Mouse (Mus musculus) layer of hippocampus, adult 2 months (tissue): Measurements from ENCODE around the gene Olfr1392. TPM values are rescaled to one million over a fixed set of nuclear protein-coding genes. Genes with fewer than 3 reads are reported as not detected.
"Not testable (repeated sequence)": the region's sequence is repeated elsewhere in the genome, so short reads cannot be mapped to it uniquely, and the experiment has no call there.

Experiments used
- DNase-seq, 2 experiments: peaks; one replicate each; pipeline ENCODE4 v3.0.0; 2022; ENCODE audit warnings: low spot score in 2 of 2
- H3K27ac ChIP-seq: fragments of 200-600 bp; 2 replicates; pipeline ENCODE4 v1.8.1; 2022
- H3K4me3 ChIP-seq: fragments of 200-600 bp; 2 replicates; pipeline ENCODE4 v1.8.1; 2022; ENCODE audit warnings: mild to moderate bottlenecking
- CTCF ChIP-seq: fragments of 200-600 bp; conservative IDR thresholded peaks from 2 replicates; pipeline ENCODE4 v1.8.1; 2022; ENCODE audit warnings: antibody characterized with exemption, mild to moderate bottlenecking, moderate library complexity
- total RNA-seq, 2 experiments: library from RNA; stranded (reverse); gene quantifications; 2 replicates each; pipeline ENCODE4 v1.2.3; 2021

The Olfr1392 gene
- total RNA-seq, 2 experiments from 2014 or later, result not detected

DNA sequence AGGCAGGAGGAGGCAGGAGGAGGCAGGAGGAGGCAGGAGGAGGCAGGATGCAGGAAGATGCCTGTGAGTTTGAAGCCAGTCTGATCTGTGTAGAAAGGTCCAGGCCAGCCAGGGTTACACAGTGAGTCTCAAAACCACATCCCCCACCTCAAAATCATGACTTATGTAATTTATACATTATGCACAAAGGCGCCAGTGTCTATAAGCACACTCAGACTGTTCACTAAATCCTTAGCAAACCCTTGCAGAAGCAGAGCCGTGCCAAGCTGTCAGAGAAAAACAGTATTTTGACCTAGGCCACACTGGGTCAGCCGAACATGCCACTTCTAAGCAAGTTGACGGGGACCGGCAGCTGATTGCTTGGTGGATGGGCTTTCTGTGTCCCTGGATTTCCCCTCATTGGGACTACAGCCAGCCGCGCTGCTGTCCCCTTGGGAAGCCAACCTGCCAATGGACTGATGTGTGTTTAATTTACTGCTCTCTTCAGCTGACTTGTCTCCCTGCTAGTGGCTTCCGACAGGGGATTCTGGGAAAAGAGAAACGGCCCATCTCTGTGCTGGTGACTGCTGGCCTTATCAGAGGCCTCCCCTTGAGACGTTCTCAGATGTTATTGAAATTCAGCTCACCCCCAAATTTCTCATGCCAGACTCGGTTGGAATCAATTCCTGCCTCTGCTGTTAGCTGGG lies 11.1 kb upstream of the Olfr1392 start:
- no peak for TF ChIP-seq CTCF
- Histone ChIP-seq H3K4me3 (no peak overlapping the region), H3K27ac (no peak overlapping the region)
- DNase-seq, result no peak

DNA sequence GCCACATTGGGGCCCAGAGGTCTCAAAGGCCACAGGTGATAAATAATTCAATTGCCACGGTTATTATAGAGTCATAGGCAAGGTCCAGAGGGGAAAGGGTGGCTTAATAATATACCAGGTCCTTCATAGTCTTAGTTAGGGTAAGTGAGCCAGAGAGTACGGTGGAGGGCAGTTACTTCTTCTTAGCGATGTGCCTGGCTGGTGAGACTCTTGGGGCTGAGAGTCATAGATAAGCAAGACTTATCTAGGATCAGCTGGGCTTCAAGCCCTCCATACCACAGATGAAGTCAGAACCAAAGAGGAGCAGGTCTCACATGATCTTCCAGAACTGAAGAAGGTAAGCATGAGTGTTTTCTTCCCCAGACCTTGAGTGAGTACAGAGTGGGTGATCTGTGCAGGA lies 6.9 kb upstream of the Olfr1392 start, which contains the start of gene Olfr1393:
Gene Olfr1393 (plus strand): TSS at position 83 of the 400 bp plus-strand sequence.
- no peak for TF ChIP-seq CTCF
- Histone ChIP-seq H3K4me3 (no peak within 1 kb of the TSS), H3K27ac (no peak within 1 kb of the TSS)
- no peak for DNase-seq

DNA sequence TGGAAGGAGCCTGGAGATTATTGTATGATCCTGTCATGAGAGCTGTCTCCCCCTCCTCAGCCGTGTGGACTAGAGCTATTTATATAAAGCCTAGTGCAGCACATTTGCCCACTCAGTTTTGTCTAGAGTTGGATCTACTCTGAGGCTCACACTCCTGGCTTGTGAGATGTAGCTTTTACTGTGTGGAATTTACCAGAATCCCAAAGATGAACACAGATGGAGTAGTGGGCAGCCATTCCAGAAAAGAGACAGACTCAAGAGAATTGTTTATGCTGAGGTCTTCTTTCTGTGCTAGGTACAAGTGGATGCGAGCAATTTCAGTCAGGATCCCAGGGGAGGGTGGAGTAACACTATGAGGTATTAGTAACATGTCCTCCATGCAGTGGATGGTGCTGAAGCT lies 2.2 kb downstream of the Olfr1392 start:
- DNase-seq, result no peak
- Histone ChIP-seq H3K27ac (no peak overlapping the region), H3K4me3 (no peak overlapping the region)
- TF ChIP-seq CTCF, result no peak

DNA sequence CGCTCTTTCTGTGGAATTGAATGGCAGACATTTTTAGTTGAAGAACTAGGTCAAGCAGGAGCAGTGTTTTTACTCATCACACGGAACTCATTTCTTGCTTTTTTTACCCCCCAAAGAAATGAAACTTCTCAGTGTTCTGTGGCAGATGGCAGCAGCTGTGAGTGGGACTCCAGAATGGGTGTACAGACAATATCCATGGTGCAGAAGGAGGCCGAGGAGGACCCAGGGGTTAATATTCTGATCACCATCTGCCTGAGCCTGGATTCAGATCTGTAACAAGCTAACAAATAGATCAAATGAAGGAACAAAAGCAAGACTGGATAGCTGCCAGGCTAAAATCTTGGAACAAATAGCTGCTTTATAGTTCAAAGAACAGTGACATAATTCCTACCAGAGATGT lies 7.7 kb downstream of the Olfr1392 start:
- Histone ChIP-seq H3K27ac (0 out of 2 replicates have a peak overlapping the region, but pooled peaks have one; percentile 11), H3K4me3 (no peak overlapping the region)
- TF ChIP-seq CTCF, result no peak
- DNase-seq, result peak; percentile 42 to 63

DNA sequence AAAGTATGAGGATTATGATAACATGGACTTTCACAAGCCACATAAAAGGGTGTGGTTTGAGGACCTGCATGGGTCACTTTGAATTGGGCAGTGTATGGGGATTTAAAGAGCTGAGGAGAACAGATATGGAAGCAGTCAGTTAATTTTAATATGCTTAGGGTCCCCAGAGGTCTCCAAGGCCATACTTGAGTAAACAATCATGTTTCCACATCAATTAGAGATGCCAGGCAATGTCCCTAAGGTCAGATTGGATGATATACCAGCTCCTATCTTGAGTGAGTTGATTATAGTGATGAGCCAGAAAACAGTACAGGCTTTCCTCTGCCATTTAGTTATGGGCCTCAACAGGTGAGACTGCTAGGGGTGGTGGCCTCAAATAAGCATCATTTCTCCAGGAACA lies 19.4 kb downstream of the Olfr1392 start, which contains the start of gene Olfr10:
Gene Olfr10 (plus strand): TSS at position 301 of the 400 bp plus-strand sequence.
- TF ChIP-seq CTCF, result no peak
- no peak within 1 kb of the TSS for H3K4me3 ChIP-seq
- H3K27ac ChIP-seq, result no peak within 1 kb of the TSS
- DNase-seq, result no peak

DNA sequence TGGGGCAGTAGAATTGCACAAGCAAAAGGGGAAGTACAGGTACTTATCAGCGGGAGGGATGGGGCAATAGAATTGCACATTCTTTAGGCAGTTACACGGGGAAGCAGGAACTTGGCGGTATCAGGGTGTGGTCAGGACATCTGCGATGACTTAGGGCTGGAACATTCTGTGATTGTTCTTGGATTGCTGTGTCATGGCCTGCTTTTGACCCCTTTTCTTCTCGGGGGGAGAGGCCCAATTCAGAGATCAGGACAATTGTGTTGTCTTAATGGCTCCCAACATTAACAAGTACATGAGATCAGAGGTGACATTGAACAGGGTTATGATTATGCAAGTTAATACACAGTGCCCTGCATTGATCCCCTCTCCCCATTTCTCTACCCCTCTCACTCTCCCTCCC lies 23.5 kb downstream of the Olfr1392 start:
- H3K4me3 ChIP-seq, H3K27ac ChIP-seq, DNase-seq: not testable (repeated sequence)

DNA sequence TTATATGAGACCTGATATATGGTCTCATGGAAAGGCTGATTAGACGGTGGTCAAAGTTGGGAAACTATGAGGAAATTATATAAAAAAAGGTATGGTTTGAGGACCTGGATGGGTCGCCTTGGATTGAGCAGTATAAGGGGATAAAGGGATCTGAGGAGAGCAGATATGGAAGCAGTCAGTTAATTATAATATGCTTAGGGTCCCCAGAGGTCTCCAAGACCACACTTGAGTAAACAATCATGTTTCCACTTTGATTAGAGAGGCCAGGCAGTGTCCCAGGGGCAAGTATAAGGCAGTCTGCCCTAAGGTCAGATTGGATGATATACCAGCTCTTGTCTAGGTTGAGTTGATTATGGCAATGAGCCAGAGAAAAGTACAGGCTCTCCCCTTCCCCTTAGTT lies 37.4 kb downstream of the Olfr1392 start, which contains the start of gene Olfr1391:
Gene Olfr1391 (plus strand): TSS at position 301 of the 400 bp plus-strand sequence.
- no peak for TF ChIP-seq CTCF
- DNase-seq, result no peak
- Histone ChIP-seq H3K4me3 (no peak within 1 kb of the TSS), H3K27ac (no peak within 1 kb of the TSS)

DNA sequence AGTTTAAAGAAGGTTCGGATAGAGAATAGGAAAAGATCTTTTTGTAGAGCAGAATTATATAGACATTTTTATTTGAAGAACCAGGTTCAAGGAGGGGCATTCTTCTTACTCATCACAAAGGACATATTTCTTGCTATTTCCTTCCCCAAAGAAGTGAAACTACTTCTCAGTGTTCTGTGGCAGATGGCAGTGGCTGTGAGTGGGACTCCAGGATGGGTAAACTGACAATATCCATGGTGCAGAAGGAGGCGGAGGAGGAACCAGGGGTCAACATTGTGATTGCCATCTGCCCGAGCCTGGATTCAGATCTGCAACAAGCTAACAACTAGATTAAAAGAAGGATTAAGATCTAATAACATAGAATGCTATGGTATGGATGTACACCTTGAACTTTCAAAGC lies 41.6 kb downstream of the Olfr1392 start:
- peak; percentile 2 to 13 for DNase-seq
- TF ChIP-seq CTCF, result no peak

DNA sequence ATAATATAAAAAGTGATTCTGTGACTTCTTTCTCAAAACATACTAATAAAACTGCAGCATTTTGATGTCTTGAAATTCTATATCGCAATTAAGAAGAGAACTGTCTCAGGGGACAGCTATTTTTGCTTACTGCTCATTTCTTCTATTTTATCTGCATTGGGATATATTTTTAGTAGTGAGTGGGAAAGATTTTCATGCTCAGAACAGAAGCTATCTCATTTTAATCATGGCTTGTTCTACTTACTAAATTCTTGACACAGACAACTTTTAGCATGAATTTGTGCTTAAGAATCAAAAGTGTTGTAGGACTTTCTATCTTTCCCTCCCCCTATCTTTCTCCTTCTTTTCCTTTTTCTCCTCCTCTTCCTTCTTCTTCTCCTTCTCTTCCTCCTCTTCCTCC lies 44.6 kb downstream of the Olfr1392 start:
- DNase-seq, result no peak
- Histone ChIP-seq H3K4me3 (no peak overlapping the region), H3K27ac (no peak overlapping the region)
- TF ChIP-seq CTCF, result no peak

More for the DNA sequence above, 41.6 kb downstream of the Olfr1392 start:
- H3K27ac ChIP-seq, result no peak overlapping the region
- H3K4me3 ChIP-seq, result no peak overlapping the region

DNA sequence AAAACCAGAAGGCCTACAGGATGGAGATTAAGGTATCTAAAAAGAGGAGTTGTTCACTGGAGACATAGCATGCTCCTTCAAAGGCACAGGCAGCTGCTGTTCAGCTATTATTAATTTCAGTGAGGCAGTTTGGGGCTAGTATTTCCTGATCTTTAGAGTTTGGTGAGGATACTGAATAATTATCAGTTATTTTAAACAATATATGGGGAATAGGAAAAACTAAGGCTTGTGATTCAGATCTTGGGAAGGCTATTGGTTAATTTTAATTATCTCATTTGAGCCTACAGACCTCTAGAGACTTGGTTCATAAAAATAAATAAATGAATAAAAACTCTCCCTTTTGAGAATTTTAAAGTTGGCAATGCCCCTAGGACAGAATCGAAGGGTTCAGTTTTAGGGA lies 49.8 kb downstream of the Olfr1392 start, which contains the start of gene Olfr1390:
Gene Olfr1390 (plus strand): TSS at position 301 of the 400 bp plus-strand sequence.
- Histone ChIP-seq H3K27ac (no peak within 1 kb of the TSS), H3K4me3 (no peak within 1 kb of the TSS)
- DNase-seq, result no peak
- TF ChIP-seq CTCF, result no peak

DNA sequence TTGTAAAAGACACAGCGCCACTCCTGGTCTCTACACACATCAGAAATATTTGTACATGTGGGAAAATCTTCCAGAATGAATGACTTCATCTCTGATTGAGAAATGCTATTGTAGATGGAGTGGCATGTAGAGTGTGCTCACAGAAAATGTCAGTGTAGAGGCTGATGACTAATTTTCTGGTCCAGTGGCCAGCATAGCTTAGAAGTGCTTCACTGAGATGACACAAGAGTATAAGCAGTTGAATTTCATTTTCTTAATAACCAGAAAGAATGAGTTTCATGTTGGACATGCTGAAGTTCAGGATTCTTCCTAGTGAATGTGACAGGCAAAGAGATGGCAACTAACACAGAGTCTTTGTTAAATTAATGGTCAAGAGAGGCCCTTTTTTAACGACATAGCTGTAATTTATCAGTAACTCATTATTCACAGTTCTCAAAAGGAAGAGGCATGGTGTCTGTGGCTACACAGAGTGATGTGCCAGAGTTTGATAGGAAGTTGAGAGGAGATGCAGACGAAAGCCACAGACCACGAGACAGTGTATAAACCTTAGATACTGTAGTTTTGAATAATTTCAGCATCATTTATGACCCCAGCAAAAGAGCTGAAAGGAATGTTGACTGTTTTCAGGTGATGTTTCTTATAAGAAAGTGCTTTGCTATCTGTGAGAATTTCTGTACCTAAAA lies 52.2 kb downstream of the Olfr1392 start:
- no peak overlapping the region for H3K27ac ChIP-seq
- H3K4me3 ChIP-seq, result no peak overlapping the region
- no peak for DNase-seq
- TF ChIP-seq CTCF, result no peak

Other genes with a start within 250 kb of the Olfr1392 start
- gene 9930111J21Rik2, start 234.0 kb upstream of the Olfr1392 start, total RNA-seq, result 1 to 10 TPM; 1.0 to 2.0 TPM
- gene Tgtp2, start 221.1 kb upstream of the Olfr1392 start, total RNA-seq, result under 1 TPM in 1 of 2 experiments, not detected in 1; 0.59 TPM
- gene Ifi47, start 208.7 kb upstream of the Olfr1392 start, total RNA-seq, result under 1 TPM; 0.41 to 0.56 TPM
- gene Olfr1396, start 170.4 kb upstream of the Olfr1392 start, total RNA-seq, result not detected
- not detected for gene Olfr1395, start 143.0 kb upstream of the Olfr1392 start, total RNA-seq
- gene Olfr1394, start 130.9 kb upstream of the Olfr1392 start, total RNA-seq, result not detected
- not detected for gene Btnl9, start 98.1 kb upstream of the Olfr1392 start, total RNA-seq
- gene Zfp62, start 82.0 kb upstream of the Olfr1392 start, total RNA-seq, result 10 to 100 TPM; 46.7 to 51.2 TPM
- 10 to 100 TPM; 62.1 to 64.3 TPM for gene Mgat1, start 41.1 kb upstream of the Olfr1392 start, total RNA-seq
- not detected for gene Olfr1393, start 7.0 kb upstream of the Olfr1392 start, total RNA-seq
- gene Olfr10, start 19.5 kb downstream of the Olfr1392 start, total RNA-seq, result not detected
- gene Olfr1391, start 37.5 kb downstream of the Olfr1392 start, total RNA-seq, result not detected
- not detected for gene Olfr1390, start 49.9 kb downstream of the Olfr1392 start, total RNA-seq
- not detected for gene Olfr1389, start 137.8 kb downstream of the Olfr1392 start, total RNA-seq
- gene Olfr1388, start 151.3 kb downstream of the Olfr1392 start, total RNA-seq, result under 1 TPM; 0.61 to 0.67 TPM
- not detected for gene Olfr1387, start 170.1 kb downstream of the Olfr1392 start, total RNA-seq
- gene Olfr1386, start 179.8 kb downstream of the Olfr1392 start, total RNA-seq, result not detected
- not detected for gene Olfr1385, start 203.8 kb downstream of the Olfr1392 start, total RNA-seq
- not detected for gene Olfr1384, start 221.4 kb downstream of the Olfr1392 start, total RNA-seq
- gene Olfr1383, start 234.4 kb downstream of the Olfr1392 start, total RNA-seq, result not detected
- gene Olfr1382, start 243.0 kb downstream of the Olfr1392 start, total RNA-seq, result not detected